Mouse (Mus musculus): ENCODE data around the gene Atp6v0a2. TPM values are rescaled to one million over a fixed set of nuclear protein-coding genes. Genes with fewer than 3 reads are reported as not detected.
A peak's percentile ranks its signal among the peaks of the same experiment; 100 is the strongest.

Atp6v0a2 gene
- polyA plus RNA-seq, 1 experiment, result 24.2 TPM

- no peaks in the 10 kb centered on the region for H3K9me3 ChIP-seq
- no peak for TF ChIP-seq GATA1 (IDR thresholded peaks at IDR 0.05; ENCODE audit: borderline replicate concordance, low read length)
- TF ChIP-seq FLI1 (IDR thresholded peaks at IDR 0.05; ENCODE audit: low read length), result no peak
- H3K4me1 ChIP-seq, result peaks cover 28% of the 10 kb centered on the region
- peaks cover 13% of the 10 kb centered on the region for H3K36me3 ChIP-seq (replicated peaks; ENCODE audit: low read length)
- peak overlapping the region; percentile 88 for H3K4me3 ChIP-seq (replicated peaks)
- H3K27me3 ChIP-seq (replicated peaks), result peaks cover 16% of the 10 kb centered on the region
Measured at GRCm38 (mm10) chr5:124729662-124730206, 101.4 kb downstream of the Atp6v0a2 start.

- Histone ChIP-seq H3K4me3 (replicated peaks) (no peak overlapping the region), H3K4me1 (peaks cover 14% of the 10 kb centered on the region), H3K9me3 (peaks cover 13% of the 10 kb centered on the region), H3K27me3 (replicated peaks) (peaks cover 12% of the 10 kb centered on the region), H3K36me3 (replicated peaks; ENCODE audit: low read length) (no peaks in the 10 kb centered on the region)
- no peak for TF ChIP-seq FLI1 (IDR thresholded peaks at IDR 0.05; ENCODE audit: low read length)
- TF ChIP-seq GATA1 (IDR thresholded peaks at IDR 0.05; ENCODE audit: borderline replicate concordance, low read length), result no peak
Measured at GRCm38 (mm10) chr5:124733961-124734360, 105.6 kb downstream of the Atp6v0a2 start.

- Histone ChIP-seq H3K4me1 (no peaks in the 10 kb centered on the region), H3K36me3 (replicated peaks; ENCODE audit: low read length) (no peaks in the 10 kb centered on the region), H3K27me3 (replicated peaks) (peaks cover 6% of the 10 kb centered on the region), H3K4me3 (replicated peaks) (no peak overlapping the region), H3K9me3 (peaks cover 27% of the 10 kb centered on the region)
- TF ChIP-seq FLI1 (IDR thresholded peaks at IDR 0.05; ENCODE audit: low read length), result no peak
- no peak for TF ChIP-seq GATA1 (IDR thresholded peaks at IDR 0.05; ENCODE audit: borderline replicate concordance, low read length)
Measured at GRCm38 (mm10) chr5:124741898-124742599, 113.7 kb downstream of the Atp6v0a2 start.

GRCm38 (mm10) chr5:124743841-124744240 lies 115.5 kb downstream of the Atp6v0a2 start:
- Histone ChIP-seq H3K9me3 (peaks cover 32% of the 10 kb centered on the region), H3K4me1 (no peaks in the 10 kb centered on the region), H3K36me3 (replicated peaks; ENCODE audit: low read length) (no peaks in the 10 kb centered on the region), H3K4me3 (replicated peaks) (no peak overlapping the region), H3K27me3 (replicated peaks) (peaks cover 12% of the 10 kb centered on the region)
- TF ChIP-seq GATA1 (IDR thresholded peaks at IDR 0.05; ENCODE audit: borderline replicate concordance, low read length) (no peak), FLI1 (IDR thresholded peaks at IDR 0.05; ENCODE audit: low read length) (no peak)

- H3K4me3 ChIP-seq (replicated peaks), result no peak overlapping the region
- no peaks in the 10 kb centered on the region for H3K4me1 ChIP-seq
- H3K36me3 ChIP-seq (replicated peaks; ENCODE audit: low read length), result no peaks in the 10 kb centered on the region
- H3K27me3 ChIP-seq (replicated peaks), result peaks cover 12% of the 10 kb centered on the region
- TF ChIP-seq FLI1 (IDR thresholded peaks at IDR 0.05; ENCODE audit: low read length) (no peak), GATA1 (IDR thresholded peaks at IDR 0.05; ENCODE audit: borderline replicate concordance, low read length) (no peak)
- H3K9me3 ChIP-seq, result peaks cover 35% of the 10 kb centered on the region
Measured at GRCm38 (mm10) chr5:124746220-124746619, 117.8 kb downstream of the Atp6v0a2 start.

GRCm38 (mm10) chr5:124748296-124748695 lies 119.9 kb downstream of the Atp6v0a2 start:
- no peaks in the 10 kb centered on the region for H3K36me3 ChIP-seq (replicated peaks; ENCODE audit: low read length)
- TF ChIP-seq FLI1 (IDR thresholded peaks at IDR 0.05; ENCODE audit: low read length) (no peak), GATA1 (IDR thresholded peaks at IDR 0.05; ENCODE audit: borderline replicate concordance, low read length) (no peak)
- H3K4me3 ChIP-seq (replicated peaks), result no peak overlapping the region
- H3K4me1 ChIP-seq, result no peaks in the 10 kb centered on the region
- H3K27me3 ChIP-seq (replicated peaks), result peaks cover 12% of the 10 kb centered on the region
- H3K9me3 ChIP-seq, result peaks cover 20% of the 10 kb centered on the region

- TF ChIP-seq FLI1 (IDR thresholded peaks at IDR 0.05; ENCODE audit: low read length) (no peak), GATA1 (IDR thresholded peaks at IDR 0.05; ENCODE audit: borderline replicate concordance, low read length) (no peak)
- peaks cover 22% of the 10 kb centered on the region for H3K9me3 ChIP-seq
- H3K4me3 ChIP-seq (replicated peaks), result no peak overlapping the region
- H3K36me3 ChIP-seq (replicated peaks; ENCODE audit: low read length), result no peaks in the 10 kb centered on the region
- peaks cover 8% of the 10 kb centered on the region for H3K27me3 ChIP-seq (replicated peaks)
- no peaks in the 10 kb centered on the region for H3K4me1 ChIP-seq
Measured at GRCm38 (mm10) chr5:124751656-124752055, 123.3 kb downstream of the Atp6v0a2 start.

- Histone ChIP-seq H3K27me3 (replicated peaks) (peaks cover 24% of the 10 kb centered on the region), H3K4me3 (replicated peaks) (no peak overlapping the region), H3K4me1 (no peaks in the 10 kb centered on the region; the same call in 1 of the 2 replicates), H3K9me3 (peaks cover 21% of the 10 kb centered on the region), H3K36me3 (replicated peaks; ENCODE audit: low read length) (no peaks in the 10 kb centered on the region)
- TF ChIP-seq FLI1 (IDR thresholded peaks at IDR 0.05; ENCODE audit: low read length) (no peak), GATA1 (IDR thresholded peaks at IDR 0.05; ENCODE audit: borderline replicate concordance, low read length) (no peak)
Measured at GRCm38 (mm10) chr5:124761011-124761410, 132.6 kb downstream of the Atp6v0a2 start.

- peaks cover 24% of the 10 kb centered on the region for H3K9me3 ChIP-seq
- H3K4me3 ChIP-seq (replicated peaks), result no peak overlapping the region
- no peaks in the 10 kb centered on the region; the same call in 1 of the 2 replicates for H3K4me1 ChIP-seq
- TF ChIP-seq FLI1 (IDR thresholded peaks at IDR 0.05; ENCODE audit: low read length), result no peak
- no peak for TF ChIP-seq GATA1 (IDR thresholded peaks at IDR 0.05; ENCODE audit: borderline replicate concordance, low read length)
- no peaks in the 10 kb centered on the region for H3K36me3 ChIP-seq (replicated peaks; ENCODE audit: low read length)
- H3K27me3 ChIP-seq (replicated peaks), result peaks cover 30% of the 10 kb centered on the region
Measured at GRCm38 (mm10) chr5:124761787-124762186, 133.4 kb downstream of the Atp6v0a2 start.

Other genes starting within 250 kb of the Atp6v0a2 start
- 4.3 and 5.8 TPM in 2 replicates for gene Sbno1, start 202.6 kb upstream of the Atp6v0a2 start, polyA plus RNA-seq (2012; ENCODE audit: insufficient read depth, low replicate concordance)
- gene Kmt5a, start 188.6 kb upstream of the Atp6v0a2 start, polyA plus RNA-seq (2012; ENCODE audit: insufficient read depth, low replicate concordance), result 134 and 294 TPM in 2 replicates
- 26.5 and 65.3 TPM in 2 replicates for gene Rilpl2, start 150.2 kb upstream of the Atp6v0a2 start, polyA plus RNA-seq (2012; ENCODE audit: insufficient read depth, low replicate concordance)
- 8.7 and 27.1 TPM in 2 replicates for gene Snrnp35, start 145.4 kb upstream of the Atp6v0a2 start, polyA plus RNA-seq (2012; ENCODE audit: insufficient read depth, low replicate concordance)
- gene Rilpl1, start 97.2 kb upstream of the Atp6v0a2 start, polyA plus RNA-seq (2012; ENCODE audit: insufficient read depth, low replicate concordance), result 0.75 and 11.4 TPM in 2 replicates
- gene Tmed2, start 87.9 kb upstream of the Atp6v0a2 start, polyA plus RNA-seq (2012; ENCODE audit: insufficient read depth, low replicate concordance), result 72.2 and 125 TPM in 2 replicates
- 4.6 and 7.1 TPM in 2 replicates for gene Ddx55, start 75.7 kb upstream of the Atp6v0a2 start, polyA plus RNA-seq (2012; ENCODE audit: insufficient read depth, low replicate concordance)
- 8.4 and 10.9 TPM in 2 replicates for gene Eif2b1, start 49.4 kb upstream of the Atp6v0a2 start, polyA plus RNA-seq (2012; ENCODE audit: insufficient read depth, low replicate concordance)
- gene Gtf2h3, start 49.4 kb upstream of the Atp6v0a2 start, polyA plus RNA-seq (2012; ENCODE audit: insufficient read depth, low replicate concordance), result 3.1 TPM in 1 of 2 replicates, not detected in the other
- 0.09 and 0.93 TPM in 2 replicates for gene Dnah10, start 96.5 kb downstream of the Atp6v0a2 start, polyA plus RNA-seq (2012; ENCODE audit: insufficient read depth, low replicate concordance)
- gene Ccdc92, start 233.8 kb downstream of the Atp6v0a2 start, polyA plus RNA-seq (2012; ENCODE audit: insufficient read depth, low replicate concordance), result 105 and 129 TPM in 2 replicates
- gene Zfp664, start 234.1 kb downstream of the Atp6v0a2 start, polyA plus RNA-seq (2012; ENCODE audit: insufficient read depth, low replicate concordance), result 9.9 and 25.1 TPM in 2 replicates